Mouse (Mus musculus) intestine, postnatal 0 days (tissue): ENCODE data around the gene Mansc1. TPM values are rescaled to one million over a fixed set of nuclear protein-coding genes. Genes with fewer than 3 reads are reported as not detected.
A peak's percentile ranks its signal among the peaks of the same experiment; 100 is the strongest.
"Not testable (repeated sequence)": the region's sequence is repeated elsewhere in the genome, so short reads cannot be mapped to it uniquely, and the experiment has no call there.

Experiments
- ATAC-seq: fragments of 200-750 bp; cut with Nextera tagmentation; 2 replicates; pipeline ENCODE4 v1.8.0; 2017; ENCODE audit warnings: mild to moderate bottlenecking, moderate TSS enrichment, moderate library complexity
- H3K27ac ChIP-seq: fragments of 300-500 bp; sonication (generic); 2 replicates; pipeline ENCODE4 v1.5.1; 2014; ENCODE audit warnings: mild to moderate bottlenecking, low read depth, low read length, moderate library complexity
- H3K27me3 ChIP-seq: fragments of 300-500 bp; sonication (generic); replicated peaks from 2 replicates; pipeline ENCODE4 v1.6.1; 2014; ENCODE audit warnings: low read length, mixed read lengths; ENCODE audit not compliant: control insufficient read depth, insufficient read depth
- H3K36me3 ChIP-seq: fragments of 300-500 bp; sonication (generic); 2 replicates; pipeline ENCODE4 v1.6.1; 2014; ENCODE audit warnings: mild to moderate bottlenecking, moderate library complexity; ENCODE audit not compliant: control insufficient read depth, insufficient read depth
- H3K4me1 ChIP-seq: fragments of 300-500 bp; sonication (generic); replicated peaks from 2 replicates; pipeline ENCODE4 v1.6.1; 2014; ENCODE audit warnings: antibody characterized with exemption, low read length, mixed read lengths; ENCODE audit not compliant: control insufficient read depth, insufficient read depth
- H3K4me2 ChIP-seq: fragments of 300-500 bp; sonication (generic); replicated peaks from 2 replicates; pipeline ENCODE4 v1.6.1; 2014; ENCODE audit warnings: low read depth, mild to moderate bottlenecking, moderate library complexity
- H3K4me3 ChIP-seq: fragments of 300-500 bp; sonication (generic); 2 replicates; pipeline ENCODE4 v1.5.1; 2014; ENCODE audit warnings: low read depth, low read length
- H3K9ac ChIP-seq: fragments of 300-500 bp; sonication (generic); 2 replicates; pipeline ENCODE4 v1.6.1; 2014; ENCODE audit warnings: mild to moderate bottlenecking, low read depth, low read length
- H3K9me3 ChIP-seq: fragments of 300-500 bp; sonication (generic); 2 replicates; pipeline ENCODE4 v1.6.1; 2016; ENCODE audit warnings: mixed run types; ENCODE audit not compliant: control insufficient read depth
- CTCF ChIP-seq: sonication (generic); IDR thresholded peaks from 2 replicates; pipeline ENCODE4 v1.5.1; 2016; ENCODE audit warnings: low read depth, mild to moderate bottlenecking, control low read depth, antibody characterized with exemption, moderate library complexity
- WGBS: fragments of 180-500 bp; shearing (Covaris S2); extraction: QIAGEN DNeasy Blood & Tissue Kit; methylation state at CpG from one replicate; pipeline ENCODE4 v1.1.7; 2014; 5-methylcytosine and 5-hydroxymethylcytosine counted together
- polyA plus RNA-seq: library from polyadenylated mRNA; unstranded; fragments of >200 nt; fragmentation: Nextera tagmentation; extraction: Ambion mirVana; gene quantifications from 2 replicates; pipeline ENCODE4 v1.2.1, GENCODE M21; 2015

The Mansc1 gene
- polyA plus RNA-seq: 5.8 and 6.5 TPM in 2 replicates

DNA sequence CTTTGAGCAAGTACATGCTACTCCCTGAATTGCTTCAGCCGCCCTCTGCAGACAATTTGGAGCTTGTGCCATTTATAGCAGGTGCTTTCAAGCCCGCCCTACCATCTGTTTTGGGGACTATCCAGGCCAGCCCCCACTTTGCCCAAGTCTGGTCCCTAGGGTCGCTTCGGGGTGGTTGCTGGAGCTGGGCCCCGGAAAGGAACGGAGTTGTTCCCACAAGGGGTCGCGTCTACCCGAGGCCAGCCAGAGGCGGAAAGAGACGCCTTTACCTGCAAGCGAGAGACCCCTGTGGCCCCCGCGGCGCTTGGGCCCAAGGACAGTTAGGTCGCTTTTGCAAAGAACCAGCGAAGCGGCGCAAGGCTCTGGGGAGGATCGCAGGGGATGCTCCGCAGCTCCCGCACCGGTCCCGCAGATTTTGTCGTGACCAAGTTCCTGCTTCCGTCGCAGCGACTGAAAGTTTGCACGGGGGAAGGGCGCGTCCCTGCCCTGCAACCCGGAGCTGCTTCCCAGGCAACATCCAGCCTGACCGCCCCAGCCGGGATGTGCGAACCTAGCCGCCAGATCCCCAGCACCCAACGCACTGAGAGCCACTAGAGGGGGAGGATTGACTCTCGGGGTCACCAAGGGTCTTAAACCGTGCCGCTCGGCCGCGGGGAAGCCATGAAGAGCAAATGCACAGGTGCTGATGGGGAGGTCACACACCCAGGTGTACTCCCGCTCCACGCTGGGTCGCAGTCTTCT, at the start of gene Mansc1:
TSS of gene Mansc1 (minus strand) at position 542 of the 741 bp plus-strand sequence.
- H3K9ac ChIP-seq: peak within 1 kb of the TSS; percentile 67
- H3K4me2 ChIP-seq: peak within 1 kb of the TSS; percentile 98
- no peaks in the 10 kb centered on the region for H3K27me3 ChIP-seq
- H3K4me3 ChIP-seq: peak within 1 kb of the TSS; percentile 61
- H3K27ac ChIP-seq: no peak within 1 kb of the TSS; the same call in 1 of the 2 replicates
- ATAC-seq: peak; percentile 59
- H3K4me1 ChIP-seq: no peaks in the 10 kb centered on the region
- H3K9me3 ChIP-seq: no peaks in the 10 kb centered on the region
- TF ChIP-seq CTCF: peak; percentile 18
- 1% methylated on average over 45 of the region's 46 CpGs for WGBS
- no peaks in the 10 kb centered on the region for H3K36me3 ChIP-seq

DNA sequence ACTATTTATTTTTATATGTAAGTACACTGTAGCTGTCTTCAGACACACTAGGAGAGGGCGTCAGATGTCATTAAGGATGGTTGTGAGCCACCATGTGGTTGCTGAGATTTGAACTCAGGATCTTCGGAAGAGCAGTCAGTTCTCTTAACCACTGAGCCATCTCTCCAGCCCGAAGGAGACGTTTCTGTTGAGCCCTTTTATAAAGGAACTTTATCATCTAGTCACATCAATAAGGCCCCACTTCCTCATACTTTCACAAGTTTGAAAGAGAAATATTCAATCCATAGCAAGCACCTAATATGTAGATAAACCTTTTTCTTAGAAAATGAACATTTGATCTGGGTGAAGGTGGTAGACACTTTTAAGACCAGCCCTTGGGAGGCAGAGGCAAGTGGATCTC, 47.0 kb upstream of the Mansc1 start:
- not testable (repeated sequence) for H3K27me3 ChIP-seq, H3K4me3 ChIP-seq, H3K9me3 ChIP-seq, H3K9ac ChIP-seq, H3K36me3 ChIP-seq, H3K27ac ChIP-seq, H3K4me1 ChIP-seq, ATAC-seq, H3K4me2 ChIP-seq
- 76% methylated on average over 4 of the region's 4 CpGs for WGBS

DNA sequence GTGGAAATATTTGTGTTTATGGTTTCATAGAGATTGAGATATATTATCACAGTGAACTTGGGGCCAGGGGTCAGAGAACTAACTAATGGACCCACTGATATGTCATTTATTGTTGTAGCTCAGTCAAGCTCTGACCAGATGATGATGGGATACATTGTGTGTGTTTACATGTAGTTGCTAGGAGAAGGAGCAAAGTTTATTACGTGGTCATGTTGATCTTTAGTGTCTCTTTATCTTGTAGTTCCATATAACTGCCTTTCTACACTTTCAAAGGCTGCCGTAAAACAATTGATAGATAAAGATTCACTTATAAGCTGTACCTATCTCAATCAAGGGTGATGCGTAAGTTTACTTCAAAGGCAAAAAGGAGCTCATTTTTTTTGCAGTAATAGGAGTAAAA, 45.7 kb upstream of the Mansc1 start:
- Histone ChIP-seq H3K4me1 (no peaks in the 10 kb centered on the region), H3K27ac (no peak overlapping the region), H3K4me3 (no peak overlapping the region), H3K9me3 (no peaks in the 10 kb centered on the region), H3K4me2 (0 out of 2 replicates have a peak overlapping the region, but pooled peaks have one; percentile 17), H3K27me3 (no peaks in the 10 kb centered on the region), H3K36me3 (no peaks in the 10 kb centered on the region), H3K9ac (no peak overlapping the region)
- TF ChIP-seq CTCF: peak; percentile 8; the same call in 1 of the 2 replicates
- WGBS: 29% methylated on average over 3 of the region's 3 CpGs
- ATAC-seq: peak; percentile 96

DNA sequence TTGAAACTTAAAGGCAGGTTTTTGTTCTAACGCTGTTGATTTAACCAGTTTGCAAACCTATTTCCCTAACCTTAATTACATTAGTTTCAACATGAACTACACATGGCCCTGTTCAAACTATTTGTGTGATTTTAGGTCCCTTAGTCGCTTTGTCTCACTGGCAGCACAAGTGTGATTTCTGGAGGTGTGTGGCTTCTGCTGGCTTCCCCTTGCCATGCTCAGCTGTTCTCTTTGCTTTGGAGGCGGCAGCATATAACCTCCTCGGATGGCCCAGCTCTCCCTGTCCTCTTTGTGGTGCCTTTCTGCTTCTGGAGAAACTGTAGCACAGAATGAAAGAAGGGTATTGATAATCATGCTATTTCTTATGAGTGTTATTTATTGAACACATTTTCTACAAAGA, 45.2 kb upstream of the Mansc1 start:
- peak; percentile 12; the same call in 1 of the 2 replicates for ATAC-seq

DNA sequence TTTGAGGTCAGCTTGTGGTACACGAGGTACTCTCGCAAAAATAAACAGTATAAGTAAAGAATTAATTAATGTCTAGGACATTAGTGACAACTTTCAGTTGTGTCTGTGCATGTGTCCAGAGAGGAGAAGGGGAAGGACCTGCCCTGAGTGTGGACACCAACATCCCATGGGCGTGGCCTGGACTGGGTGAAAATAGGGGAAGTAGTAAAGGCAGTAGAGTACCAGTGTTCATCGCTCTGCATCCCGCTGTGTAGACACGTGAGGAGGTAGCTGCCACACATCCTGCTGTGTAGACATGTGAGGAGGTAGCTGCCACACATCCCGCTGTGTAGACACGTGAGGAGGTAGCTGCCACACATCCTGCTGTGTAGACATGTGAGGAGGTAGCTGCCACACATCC, 41.4 kb upstream of the Mansc1 start:
- H3K4me2 ChIP-seq, H3K27me3 ChIP-seq, H3K9me3 ChIP-seq, H3K4me3 ChIP-seq, H3K4me1 ChIP-seq, H3K36me3 ChIP-seq, ATAC-seq, H3K27ac ChIP-seq, H3K9ac ChIP-seq: not testable (repeated sequence)
- WGBS: 90% methylated on average over 8 of the region's 8 CpGs

More for the DNA sequence above, 45.2 kb upstream of the Mansc1 start:
- Histone ChIP-seq H3K27me3 (no peaks in the 10 kb centered on the region), H3K36me3 (no peaks in the 10 kb centered on the region), H3K9me3 (no peaks in the 10 kb centered on the region), H3K27ac (peak overlapping the region; percentile 60; the same call in 1 of the 2 replicates), H3K4me3 (no peak overlapping the region), H3K9ac (no peak overlapping the region), H3K4me1 (no peaks in the 10 kb centered on the region), H3K4me2 (peak overlapping the region; percentile 17; the same call in 1 of the 2 replicates)
- WGBS: 24% methylated on average over 4 of the region's 4 CpGs
- no peak for TF ChIP-seq CTCF

DNA sequence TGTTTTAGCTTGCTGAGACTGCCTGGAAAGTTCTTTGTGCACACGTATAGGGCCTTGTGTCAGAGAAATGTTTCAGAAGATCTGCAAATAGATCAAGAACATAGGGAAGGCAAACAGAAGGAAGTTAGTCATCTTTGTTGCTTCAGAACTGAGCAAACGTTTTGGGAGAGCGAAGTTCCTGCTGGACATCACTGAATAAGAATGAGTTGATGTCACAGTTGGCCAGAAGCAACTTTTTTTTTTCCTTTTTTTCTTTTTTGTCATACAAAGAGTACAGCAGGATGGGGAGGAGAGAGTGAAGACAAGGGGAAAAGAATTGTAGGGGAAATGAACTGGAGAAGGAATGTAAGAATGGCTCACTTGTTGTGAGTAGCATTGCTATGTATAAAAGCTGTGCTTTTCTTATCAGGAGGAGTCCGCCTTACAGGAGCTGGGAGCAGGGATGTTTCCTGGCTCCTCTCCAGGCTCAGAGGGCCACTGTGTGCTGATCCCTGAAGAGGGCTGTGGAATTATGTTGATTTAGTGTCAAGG, 38.7 kb upstream of the Mansc1 start:
- no peak for TF ChIP-seq CTCF
- Histone ChIP-seq H3K4me1 (no peaks in the 10 kb centered on the region; the same call in 1 of the 2 replicates), H3K36me3 (no peaks in the 10 kb centered on the region), H3K27ac (no peak overlapping the region), H3K4me2 (no peak overlapping the region), H3K9ac (no peak overlapping the region), H3K9me3 (no peaks in the 10 kb centered on the region), H3K4me3 (no peak overlapping the region), H3K27me3 (no peaks in the 10 kb centered on the region)
- WGBS: 35% methylated on average over 4 of the region's 4 CpGs
- ATAC-seq: no peak
